Mouse (Mus musculus): ENCODE measurements around the gene Rara.

GRCm38 (mm10) chr11:98998776-98999175, 71.2 kb downstream of the Rara start:
- TF ChIP-seq CTCF (IDR thresholded peaks at IDR 0.05; ENCODE audit: low read depth) (peak; percentile 58), EP300 (optimal IDR thresholded peaks at IDR 0.05) (no peak)

Data from stomach, postnatal 0 days (tissue).